Mouse (Mus musculus) spleen, postnatal 10 days (tissue): ENCODE results near the gene Cggbp1.
"Not testable (repeated sequence)": the region's sequence is repeated elsewhere in the genome, so short reads cannot be mapped to it uniquely, and the experiment has no call there.

Source experiments
- DNase-seq, 2 experiments: peaks; one replicate each; pipeline ENCODE4 v3.0.0; 2021 to 2022; ENCODE audit warnings: low spot score in 2 of 2

Gene Cggbp1

GRCm38 (mm10) chr16:64851563-64852362 lies at the start of gene Cggbp1, which contains the start of gene Zfp654:
Gene Cggbp1 (plus strand): TSS chr16:64851996.
Gene Zfp654 (minus strand): TSS chr16:64851652.
- peak; percentile 98 to 100 for DNase-seq

DNA sequence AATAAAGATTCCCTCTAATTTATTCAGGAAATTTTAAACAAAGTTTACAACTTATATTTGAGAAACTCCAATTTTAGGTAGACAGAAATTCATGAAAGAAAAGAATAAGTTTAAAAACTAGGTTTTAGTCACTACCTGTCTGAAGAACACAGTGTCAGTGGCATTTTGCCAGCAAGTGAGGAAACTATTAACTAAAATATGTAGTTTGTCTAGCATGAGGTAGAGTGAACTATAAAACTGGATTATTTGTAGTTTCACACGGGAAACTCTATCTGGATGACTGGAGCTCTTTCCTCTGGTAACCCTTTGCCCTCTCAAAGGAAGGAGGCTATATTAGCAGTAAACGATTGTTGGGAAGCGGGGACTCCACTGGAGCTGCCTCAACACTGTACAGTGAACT lies 48.8 kb upstream of the Cggbp1 start:
- DNase-seq = no peak

DNA sequence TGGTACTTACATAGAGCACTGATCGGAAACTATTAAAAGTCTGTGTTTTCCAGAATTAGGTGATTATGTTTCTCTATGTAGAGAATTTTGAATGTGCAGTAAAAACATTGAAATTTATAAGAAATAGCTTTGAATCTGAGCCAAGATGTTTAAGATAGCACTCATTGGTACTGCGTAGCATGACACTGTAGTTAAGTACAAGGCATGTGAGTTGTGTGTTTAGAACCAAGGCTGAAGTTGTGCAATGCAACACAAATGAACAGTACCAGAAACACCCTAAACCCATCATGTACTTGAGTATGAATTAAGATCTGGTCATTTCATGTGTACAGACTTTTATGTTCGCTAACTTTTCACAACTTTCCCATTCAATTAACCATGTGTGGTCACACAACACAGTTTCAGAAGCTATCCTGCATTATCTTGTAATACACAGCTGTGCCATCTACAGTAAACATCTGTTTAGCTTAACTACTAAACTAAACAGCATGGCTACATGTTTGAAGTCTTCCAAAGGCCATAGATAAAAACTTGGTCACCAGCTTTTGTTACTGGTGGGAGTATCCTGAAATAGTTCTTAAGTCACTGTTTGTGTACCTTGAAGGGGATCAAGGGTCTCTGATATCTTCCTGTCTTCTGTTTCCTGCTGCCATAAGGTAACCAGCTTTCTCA lies 34.6 kb upstream of the Cggbp1 start:
- DNase-seq = no peak

DNA sequence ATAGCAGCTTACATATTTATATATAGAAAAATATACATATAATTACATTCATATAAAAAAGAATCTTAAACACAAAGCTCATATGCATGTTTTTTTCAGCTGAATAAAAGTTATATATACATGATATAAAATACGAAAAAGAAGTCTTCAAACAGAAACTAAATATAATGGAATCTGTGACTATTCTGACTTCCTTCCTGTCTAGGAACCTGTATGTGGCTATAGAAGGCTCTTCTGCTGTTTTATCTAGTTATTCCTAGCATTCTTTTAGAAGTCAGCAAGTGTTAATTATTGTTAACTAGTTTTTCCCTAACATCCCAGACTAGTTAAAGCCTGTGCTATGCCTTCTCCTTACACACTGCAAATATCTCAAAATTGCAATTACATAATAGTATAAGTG lies 27.9 kb upstream of the Cggbp1 start:
- DNase-seq = no peak

GRCm38 (mm10) chr16:64824474-64824873 lies 27.3 kb upstream of the Cggbp1 start:
- no peak for DNase-seq

DNA sequence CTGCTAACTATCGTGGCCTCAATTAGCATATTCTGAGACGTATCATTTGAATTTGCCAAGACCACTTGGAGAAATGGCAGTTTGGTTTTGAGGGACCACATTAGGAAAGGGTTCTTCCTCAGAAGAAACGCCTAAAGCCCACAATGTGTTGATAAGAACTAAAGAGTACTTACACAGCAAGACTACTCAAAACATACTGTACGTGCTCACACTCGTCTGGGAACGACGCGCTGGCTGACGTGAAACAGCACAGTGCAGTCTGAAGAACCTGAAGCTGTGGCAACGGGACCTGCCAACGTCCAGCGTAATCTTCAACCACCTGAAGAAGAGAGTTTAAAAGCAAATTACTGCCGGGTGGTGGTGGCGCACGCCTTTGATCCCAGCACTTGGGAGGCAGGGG lies 21.5 kb upstream of the Cggbp1 start:
- DNase-seq = no peak

DNA sequence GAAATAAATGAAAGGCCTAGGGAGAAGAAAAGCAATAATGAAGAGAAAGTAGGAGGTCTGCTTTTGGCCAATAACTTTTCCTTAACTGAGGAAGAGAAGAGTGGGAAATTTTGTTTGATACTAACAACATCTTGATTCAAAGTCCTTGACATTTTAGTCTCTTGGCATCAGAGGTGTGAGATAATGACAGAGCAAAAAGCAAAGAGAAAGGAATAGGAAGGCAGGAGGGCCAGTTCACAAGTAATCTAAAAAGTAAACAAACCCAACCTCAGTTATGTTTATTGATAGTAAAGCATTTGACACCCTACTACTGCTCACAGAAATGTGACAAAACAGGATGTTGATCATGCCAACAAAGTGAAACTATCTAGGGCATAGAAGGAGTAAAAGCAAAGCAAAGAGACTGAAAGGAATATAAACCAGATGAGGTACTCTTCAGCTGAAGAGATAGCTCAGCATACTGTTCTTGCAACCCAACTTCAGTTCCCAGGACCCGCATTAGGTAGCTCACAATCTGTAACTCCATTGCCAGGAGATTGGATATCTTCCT lies 15.7 kb upstream of the Cggbp1 start:
- DNase-seq = no peak

- DNase-seq = no peak
These were observed 15.1 kb upstream of the Cggbp1 start for GRCm38 (mm10) chr16:64836709-64837108.

GRCm38 (mm10) chr16:64841481-64842373 lies 10.1 kb upstream of the Cggbp1 start:
- no peak for DNase-seq

GRCm38 (mm10) chr16:64842374-64842729 lies 9.4 kb upstream of the Cggbp1 start:
- DNase-seq = no peak

- DNase-seq = peak in 1 of 2 experiments; percentile 53
These were observed 5.8 kb upstream of the Cggbp1 start for GRCm38 (mm10) chr16:64845947-64846346.

- peak in 1 of 2 experiments; percentile 53 for DNase-seq
These were observed 1.3 kb upstream of the Cggbp1 start for GRCm38 (mm10) chr16:64850287-64851084.

DNA sequence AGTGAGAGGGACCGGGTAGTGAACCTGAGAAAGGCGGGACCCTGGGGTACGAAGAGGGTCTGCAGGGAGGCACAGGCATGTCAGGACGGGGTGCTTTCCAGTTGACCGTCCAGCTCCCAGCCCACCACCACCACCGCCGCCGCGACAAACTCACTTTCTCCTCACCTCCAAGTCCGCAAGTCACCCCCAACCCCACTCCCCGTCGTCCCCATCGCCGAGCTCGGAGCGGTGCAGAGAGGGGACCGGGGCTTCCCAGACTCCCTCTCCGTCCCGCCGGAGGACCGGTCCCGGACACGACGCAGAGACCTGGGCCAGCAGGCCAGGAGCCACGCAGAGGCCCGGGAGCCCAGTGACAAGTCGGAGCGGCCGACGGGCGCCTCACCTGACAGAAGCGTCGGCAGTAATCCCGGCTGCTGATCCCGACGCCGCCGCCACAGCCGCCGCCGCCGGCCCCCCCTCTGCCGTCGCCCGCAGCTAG lies 672 bp upstream of the Cggbp1 start:
- no peak for DNase-seq

DNA sequence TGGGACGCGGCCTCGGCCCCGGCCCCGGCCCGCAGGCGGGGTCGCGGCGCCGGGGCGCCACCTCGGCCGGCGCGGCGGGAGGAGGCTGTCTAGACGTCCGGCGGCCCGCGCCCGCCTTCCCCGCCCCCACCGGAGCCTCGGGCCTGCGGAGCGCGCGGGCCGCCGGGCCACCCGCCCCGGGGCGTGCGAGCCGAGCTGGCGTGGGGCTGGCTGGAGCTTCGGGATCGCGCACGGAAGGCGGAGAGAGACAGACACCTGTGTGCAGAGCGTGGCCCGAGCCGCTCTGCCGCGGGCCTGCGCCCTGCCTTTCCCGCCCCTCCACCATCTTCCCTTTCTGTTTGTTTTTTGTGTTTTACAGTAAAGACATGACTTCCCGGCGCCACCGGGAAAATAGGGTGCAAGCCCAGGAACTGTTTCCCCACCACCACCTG lies 660 bp downstream of the Cggbp1 start:
- DNase-seq = peak; percentile 58 to 72

DNA sequence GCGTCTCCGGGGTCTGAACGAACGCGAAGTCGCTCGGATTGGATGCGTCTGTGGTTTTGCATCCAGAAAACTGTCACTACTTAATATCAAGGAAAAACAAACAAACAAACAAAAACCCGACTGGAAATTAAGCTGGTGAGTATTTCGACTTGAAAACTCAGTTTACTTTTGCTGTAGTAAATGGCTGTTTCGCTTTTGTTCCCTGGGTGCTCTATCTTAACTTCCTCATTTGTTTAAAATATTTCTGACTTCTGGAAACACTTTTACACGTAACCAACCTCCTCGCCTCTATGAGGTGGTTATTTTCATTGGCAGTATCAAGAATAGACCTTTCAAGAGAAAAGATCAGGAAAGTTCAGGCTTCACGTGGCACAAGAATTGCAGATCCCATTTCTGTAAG lies 1.1 kb downstream of the Cggbp1 start:
- no peak for DNase-seq

GRCm38 (mm10) chr16:64856946-64857345 lies 5.2 kb downstream of the Cggbp1 start:
- no peak for DNase-seq

DNA sequence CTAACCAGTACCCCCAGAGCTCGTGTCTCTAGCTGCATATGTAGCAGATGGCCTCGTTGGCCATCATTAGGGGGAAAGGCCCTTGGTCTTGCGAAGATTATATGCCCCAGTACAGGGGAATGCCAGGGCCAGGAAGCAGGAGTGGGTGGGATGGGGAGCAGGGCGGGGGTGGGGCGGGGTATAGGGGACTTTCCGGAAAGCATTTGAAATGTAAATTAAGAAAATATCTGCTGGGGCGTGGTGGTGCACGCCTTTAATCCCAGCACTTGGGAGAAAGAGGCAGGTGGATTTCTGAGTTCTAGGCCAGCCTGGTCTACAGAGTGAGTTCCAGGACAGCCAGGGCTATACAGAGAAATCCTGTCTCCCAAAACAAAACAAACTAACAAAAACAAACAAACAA lies 14.0 kb downstream of the Cggbp1 start:
- not testable (repeated sequence) for DNase-seq

- no peak for DNase-seq
These were observed 16.8 kb downstream of the Cggbp1 start for GRCm38 (mm10) chr16:64868613-64869012.

GRCm38 (mm10) chr16:64869621-64870020 lies 17.8 kb downstream of the Cggbp1 start:
- no peak for DNase-seq

DNA sequence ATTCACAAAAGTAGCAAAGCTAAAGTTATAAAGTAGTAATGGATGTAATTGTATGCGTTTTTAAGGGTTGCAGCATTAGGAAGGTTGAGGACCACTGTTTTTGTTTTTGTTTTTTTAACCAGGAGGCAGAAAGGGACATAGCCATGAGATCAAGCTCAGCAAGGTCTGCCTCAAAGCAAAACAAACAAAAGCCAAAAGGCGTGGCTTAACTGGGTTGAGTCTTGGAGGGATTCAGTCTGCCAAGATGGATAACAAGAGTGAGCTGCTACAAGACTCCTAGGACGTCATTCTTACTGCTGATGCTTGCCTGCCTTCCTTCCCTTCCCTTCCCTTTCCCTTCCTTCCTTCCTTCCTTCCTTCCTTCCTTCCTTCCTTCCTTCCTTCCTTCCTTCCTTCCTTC lies 20.5 kb downstream of the Cggbp1 start:
- DNase-seq = no peak

DNA sequence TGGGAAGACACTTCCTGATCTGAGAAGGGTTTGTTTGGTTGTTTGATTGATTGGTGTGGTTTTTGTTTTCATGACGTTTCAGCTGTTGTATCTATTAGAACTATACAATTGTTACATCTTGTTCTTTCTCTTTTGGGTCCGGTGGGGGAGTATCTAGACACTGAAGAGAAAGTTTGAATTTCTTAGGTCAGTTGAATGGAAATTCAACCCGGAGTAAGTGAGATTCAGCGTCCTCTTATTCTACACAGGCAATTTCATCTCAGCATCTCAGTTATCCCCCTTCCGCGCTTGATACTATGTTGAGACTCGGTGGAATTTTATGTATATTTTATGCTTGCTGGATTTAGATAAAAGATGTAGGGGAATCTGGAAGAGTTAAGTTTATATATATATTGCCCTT lies 21.0 kb downstream of the Cggbp1 start:
- DNase-seq = no peak
